Mouse (Mus musculus): Measurements from ENCODE around the gene Kcnj8. TPM values are rescaled to one million over a fixed set of nuclear protein-coding genes. Genes with fewer than 3 reads are reported as not detected.
A peak's percentile ranks its signal among the peaks of the same experiment; 100 is the strongest.

Gene Kcnj8
- 11.0 and 11.4 TPM in 2 replicates for polyA plus RNA-seq (2015; fragmentation: Nextera tagmentation; extraction: Ambion mirVana)

DNA sequence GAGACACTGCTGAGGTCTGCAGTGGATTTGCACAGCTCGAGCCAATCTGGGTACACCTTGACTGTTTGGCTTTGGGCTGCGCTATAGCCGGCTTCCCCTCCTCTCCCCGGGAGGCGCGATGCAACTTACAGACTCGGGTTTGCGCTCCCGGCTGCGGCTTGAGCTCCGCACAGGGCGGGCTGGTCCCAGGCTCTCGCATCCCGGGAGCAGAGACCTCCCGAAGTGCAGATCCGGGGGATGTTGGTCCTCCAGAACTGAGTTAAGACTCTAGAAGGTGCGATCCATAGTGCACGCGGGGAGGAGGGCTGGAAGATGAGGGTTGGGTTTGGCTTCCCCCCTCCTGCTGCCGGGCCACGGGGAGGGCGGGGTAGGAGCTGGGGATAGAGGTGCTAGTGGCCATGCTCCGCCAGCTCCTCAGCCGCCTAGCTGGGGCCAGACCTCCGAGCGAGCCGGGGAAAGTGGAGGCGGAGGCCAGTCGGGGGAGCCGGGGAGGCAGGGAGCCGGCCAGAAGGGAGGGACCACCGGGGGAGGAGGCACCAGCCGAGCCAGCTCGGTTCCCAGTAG, at the start of gene Kcnj8:
TSS of gene Kcnj8 (minus strand) at position 560 of the 564 bp plus-strand sequence.
- WGBS = 2% methylated on average over 34 of the region's 34 CpGs
- Histone ChIP-seq H3K27me3 (peaks cover 64% of the 10 kb centered on the region), H3K4me1 (replicated peaks) (peaks cover 25% of the 10 kb centered on the region), H3K9ac (replicated peaks) (peak within 1 kb of the TSS; percentile 53), H3K36me3 (no peaks in the 10 kb centered on the region), H3K9me3 (no peaks in the 10 kb centered on the region), H3K4me2 (replicated peaks) (peak within 1 kb of the TSS; percentile 90), H3K4me3 (replicated peaks) (peak within 1 kb of the TSS; percentile 45), H3K27ac (no peak within 1 kb of the TSS)
- ATAC-seq = peak; percentile 95

DNA sequence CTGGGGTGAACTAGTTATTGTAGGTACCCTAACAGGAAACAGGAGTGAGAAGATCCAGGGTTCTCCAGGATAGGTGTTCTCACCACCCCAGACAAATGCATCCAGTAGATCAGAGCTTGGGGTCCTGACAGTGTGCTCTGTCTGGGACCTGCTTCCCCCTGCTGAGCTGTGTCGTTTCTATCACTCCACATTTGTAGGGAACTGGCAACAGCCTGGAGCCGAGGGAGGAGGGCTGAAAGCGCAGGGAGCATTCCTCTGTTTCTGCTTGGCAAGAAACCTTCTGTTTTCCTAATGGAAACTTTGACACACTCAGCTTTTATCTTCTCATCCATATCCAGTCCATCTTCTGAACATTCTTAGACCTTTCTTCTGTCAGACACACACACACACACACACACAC, 45.2 kb upstream of the Kcnj8 start:
- no peaks in the 10 kb centered on the region for H3K9me3 ChIP-seq
- no peaks in the 10 kb centered on the region for H3K36me3 ChIP-seq
- H3K4me2 ChIP-seq (replicated peaks) = no peak overlapping the region
- H3K27ac ChIP-seq = no peak overlapping the region
- no peaks in the 10 kb centered on the region for H3K4me1 ChIP-seq (replicated peaks)
- no peak overlapping the region for H3K9ac ChIP-seq (replicated peaks)
- H3K4me3 ChIP-seq (replicated peaks) = no peak overlapping the region
- no peak for ATAC-seq
- H3K27me3 ChIP-seq = no peaks in the 10 kb centered on the region
- 44% methylated on average over 3 of the region's 3 CpGs for WGBS

DNA sequence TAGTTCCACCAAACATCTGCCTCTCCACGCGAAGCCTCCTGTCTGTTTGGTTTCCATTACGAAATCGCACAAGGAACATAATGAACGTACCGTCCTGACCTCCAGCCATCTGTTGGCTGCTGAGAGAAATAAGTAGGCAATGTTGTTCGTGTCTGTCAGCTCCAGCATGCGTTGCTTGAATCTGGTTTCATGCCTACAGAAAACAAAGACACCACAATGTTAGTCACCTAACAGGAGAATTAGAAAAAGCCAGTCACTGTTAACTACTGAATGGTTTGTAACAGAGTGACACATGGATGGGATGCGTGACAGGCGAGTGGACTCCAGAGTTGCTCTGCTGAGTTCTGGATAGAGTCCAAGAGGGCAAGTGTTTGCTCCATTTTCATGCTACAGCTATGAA, 42.9 kb upstream of the Kcnj8 start:
- ATAC-seq = no peak
- Histone ChIP-seq H3K9ac (replicated peaks) (no peak overlapping the region), H3K9me3 (no peaks in the 10 kb centered on the region)

DNA sequence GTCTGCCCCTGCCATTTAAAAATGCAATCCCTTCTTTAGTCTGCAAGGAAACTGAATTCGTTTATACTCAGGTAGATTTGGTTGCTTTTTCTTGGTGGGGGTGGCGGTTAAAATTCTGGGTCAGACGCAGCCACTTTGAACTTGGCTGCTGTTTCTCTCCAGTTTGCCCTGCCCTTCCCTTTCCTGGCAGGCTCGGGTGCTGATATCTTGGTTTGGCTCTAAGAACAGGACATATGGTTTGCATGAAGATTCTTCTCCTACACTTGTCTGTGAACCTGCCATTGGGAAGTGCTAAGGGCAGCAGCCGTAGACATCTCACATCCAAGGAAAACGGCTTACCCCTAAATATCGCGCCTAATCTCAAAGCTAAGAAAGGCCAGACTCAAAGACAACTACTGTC, 41.0 kb upstream of the Kcnj8 start:
- ATAC-seq = no peak
- no peaks in the 10 kb centered on the region for H3K27me3 ChIP-seq
- no peak overlapping the region for H3K27ac ChIP-seq
- WGBS = 90% methylated on average over 8 of the region's 8 CpGs
- no peak overlapping the region for H3K4me2 ChIP-seq (replicated peaks)
- no peak overlapping the region for H3K4me3 ChIP-seq (replicated peaks)
- no peak overlapping the region for H3K9ac ChIP-seq (replicated peaks)
- no peaks in the 10 kb centered on the region for H3K4me1 ChIP-seq (replicated peaks)
- H3K9me3 ChIP-seq = no peaks in the 10 kb centered on the region
- H3K36me3 ChIP-seq = no peaks in the 10 kb centered on the region

More for the DNA sequence above, 42.9 kb upstream of the Kcnj8 start:
- Histone ChIP-seq H3K27ac (no peak overlapping the region), H3K36me3 (no peaks in the 10 kb centered on the region), H3K4me3 (replicated peaks) (no peak overlapping the region), H3K4me2 (replicated peaks) (no peak overlapping the region), H3K4me1 (replicated peaks) (no peaks in the 10 kb centered on the region), H3K27me3 (no peaks in the 10 kb centered on the region)
- WGBS = 87% methylated on average over 10 of the region's 10 CpGs

DNA sequence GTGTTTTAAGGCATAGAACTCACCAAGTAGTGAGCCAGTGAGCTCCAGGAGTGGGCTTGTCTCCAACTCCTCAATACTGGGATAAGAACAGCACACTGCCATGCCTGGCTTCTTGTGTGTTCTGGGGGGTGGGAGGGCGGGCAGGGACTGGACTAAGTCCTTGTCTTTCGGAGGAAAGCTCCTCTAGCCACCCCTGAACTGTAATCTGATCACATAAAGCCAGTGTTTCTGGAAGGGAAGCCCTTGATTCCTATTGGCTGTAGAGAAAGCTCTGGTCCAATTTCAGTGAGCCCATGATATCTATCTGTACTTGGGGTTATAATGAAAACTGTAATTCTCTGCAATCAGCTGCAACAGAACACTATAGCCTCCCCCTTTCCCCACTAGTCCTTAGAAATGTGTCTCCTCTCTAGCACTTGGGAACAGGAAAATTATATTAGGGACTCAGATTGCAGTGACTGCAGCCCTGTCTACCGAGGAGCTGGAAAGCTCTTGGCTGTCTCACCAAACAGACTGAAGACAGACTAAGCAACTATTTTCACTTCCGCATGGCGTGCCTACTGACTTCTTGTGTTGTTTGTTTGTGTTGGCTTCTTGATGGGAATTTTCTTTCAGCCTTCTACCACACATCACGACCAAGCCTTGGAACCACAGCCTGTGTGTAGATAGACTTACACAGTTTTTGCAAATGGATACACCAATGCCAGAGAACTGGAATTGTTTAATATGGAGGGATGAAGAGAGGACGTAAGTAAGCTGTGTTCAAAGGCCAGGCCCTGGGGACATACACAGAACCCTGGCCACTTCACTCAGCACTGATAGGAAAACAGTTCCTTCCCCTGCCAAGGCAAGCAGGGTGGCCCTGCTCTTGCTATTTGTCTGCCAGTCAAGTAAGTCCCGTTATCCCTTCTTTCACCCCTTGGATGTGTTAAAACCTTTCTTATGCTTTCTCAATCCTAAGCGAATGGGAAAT, 38.3 kb upstream of the Kcnj8 start:
- Histone ChIP-seq H3K27ac (no peak overlapping the region), H3K27me3 (no peaks in the 10 kb centered on the region), H3K9me3 (no peaks in the 10 kb centered on the region), H3K4me3 (replicated peaks) (no peak overlapping the region), H3K4me1 (replicated peaks) (no peaks in the 10 kb centered on the region), H3K9ac (replicated peaks) (no peak overlapping the region), H3K36me3 (no peaks in the 10 kb centered on the region), H3K4me2 (replicated peaks) (no peak overlapping the region)
- WGBS = 70% methylated on average over 9 of the region's 9 CpGs
- no peak for ATAC-seq

DNA sequence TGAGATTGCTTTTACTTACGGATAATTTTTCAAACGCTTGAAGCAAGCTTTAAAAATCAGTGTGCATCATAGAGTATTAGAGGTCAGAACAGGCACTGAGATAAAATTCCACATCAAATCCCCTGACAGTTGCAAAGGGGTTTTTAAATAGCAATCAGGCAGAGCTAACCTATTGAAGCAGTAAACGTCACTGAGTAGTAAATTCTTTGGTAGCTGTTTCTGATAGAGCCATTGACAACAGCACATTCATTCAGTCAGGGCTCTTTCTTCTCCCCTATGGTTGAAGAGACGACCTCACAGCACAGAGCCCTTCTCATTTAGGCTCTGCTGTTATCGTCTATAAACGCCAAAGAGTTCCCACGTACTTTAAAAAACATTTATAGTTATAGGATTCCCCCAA, 35.7 kb upstream of the Kcnj8 start:
- H3K27ac ChIP-seq = no peak overlapping the region
- 69% methylated on average over 7 of the region's 7 CpGs for WGBS
- no peak for ATAC-seq
- H3K4me3 ChIP-seq (replicated peaks) = no peak overlapping the region
- no peak overlapping the region for H3K4me2 ChIP-seq (replicated peaks)
- H3K27me3 ChIP-seq = no peaks in the 10 kb centered on the region
- H3K9ac ChIP-seq (replicated peaks) = no peak overlapping the region
- no peaks in the 10 kb centered on the region for H3K36me3 ChIP-seq
- H3K9me3 ChIP-seq = no peaks in the 10 kb centered on the region
- no peaks in the 10 kb centered on the region for H3K4me1 ChIP-seq (replicated peaks)

DNA sequence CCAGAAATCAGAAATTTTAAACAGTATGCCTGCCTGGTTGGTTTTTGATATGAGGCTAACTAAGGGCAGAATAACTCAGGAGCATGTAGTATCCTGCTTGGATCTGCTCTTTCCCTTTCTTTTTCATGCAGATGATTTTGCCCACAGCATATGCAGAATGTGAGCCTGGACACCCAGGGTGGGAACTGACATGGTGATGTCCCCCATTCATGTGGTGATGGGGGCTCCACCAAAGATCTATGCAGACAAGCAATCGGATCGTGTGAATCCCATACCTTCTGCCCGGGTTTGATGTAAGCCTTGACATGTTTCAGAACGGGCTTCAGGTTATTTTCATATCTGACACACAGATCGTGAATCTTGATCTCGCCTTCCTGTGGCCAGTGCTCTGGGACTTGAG, 31.4 kb upstream of the Kcnj8 start:
- H3K4me3 ChIP-seq (replicated peaks) = no peak overlapping the region
- H3K9me3 ChIP-seq = no peaks in the 10 kb centered on the region
- H3K27ac ChIP-seq = no peak overlapping the region
- 69% methylated on average over 6 of the region's 6 CpGs for WGBS
- H3K4me1 ChIP-seq (replicated peaks) = no peaks in the 10 kb centered on the region
- no peaks in the 10 kb centered on the region for H3K36me3 ChIP-seq
- H3K27me3 ChIP-seq = no peaks in the 10 kb centered on the region
- no peak for ATAC-seq
- H3K4me2 ChIP-seq (replicated peaks) = no peak overlapping the region
- H3K9ac ChIP-seq (replicated peaks) = no peak overlapping the region

DNA sequence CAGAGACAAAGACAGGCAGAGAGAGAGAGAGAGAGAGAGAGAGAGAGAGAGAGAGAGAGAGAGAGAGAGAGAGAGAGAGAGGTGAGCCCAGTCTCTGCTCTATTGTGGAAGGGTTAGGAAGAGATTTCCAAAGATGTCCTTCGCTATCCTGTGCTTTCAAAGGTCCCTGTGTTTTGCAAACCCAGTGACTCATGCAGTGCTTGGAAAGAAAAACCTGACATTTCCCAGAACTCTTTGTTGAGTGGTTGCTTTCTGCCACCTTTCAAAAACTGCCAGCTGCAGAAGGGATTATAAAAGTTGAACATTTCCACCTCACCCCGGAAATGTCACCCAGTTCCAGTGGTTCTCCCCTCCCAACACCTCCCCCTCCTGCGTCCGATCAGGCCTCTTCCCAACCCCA, 7.4 kb upstream of the Kcnj8 start:
- H3K4me2 ChIP-seq (replicated peaks) = no peak overlapping the region
- ATAC-seq = no peak
- H3K9ac ChIP-seq (replicated peaks) = no peak overlapping the region
- WGBS = 85% methylated on average over 4 of the region's 4 CpGs
- H3K27me3 ChIP-seq = 0 out of 2 replicates have a peak, but pooled peaks cover 3% of the 10 kb centered on the region
- H3K9me3 ChIP-seq = no peaks in the 10 kb centered on the region
- no peaks in the 10 kb centered on the region for H3K4me1 ChIP-seq (replicated peaks)
- H3K36me3 ChIP-seq = no peaks in the 10 kb centered on the region
- H3K27ac ChIP-seq = no peak overlapping the region
- no peak overlapping the region for H3K4me3 ChIP-seq (replicated peaks)

DNA sequence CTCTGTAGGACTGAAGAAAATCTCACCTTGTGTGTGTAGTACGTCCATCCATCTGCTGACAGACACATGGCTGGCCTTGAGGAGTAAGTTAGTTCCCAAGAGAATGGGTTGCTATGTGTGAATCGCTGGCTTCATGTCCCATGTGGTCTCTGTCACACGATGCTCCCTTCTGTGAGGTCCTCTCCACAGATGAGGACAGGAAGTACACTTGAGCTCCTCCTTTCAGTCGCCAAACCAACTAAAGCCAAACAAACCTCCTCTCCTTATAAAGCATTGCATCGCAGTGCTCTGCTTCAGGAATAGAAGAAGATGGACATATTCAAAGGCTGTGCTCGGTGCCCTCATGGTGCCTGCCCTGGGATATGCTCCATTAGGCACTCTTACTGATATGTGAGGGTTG, 6.4 kb upstream of the Kcnj8 start:
- H3K27me3 ChIP-seq = peaks cover 12% of the 10 kb centered on the region
- H3K27ac ChIP-seq = no peak overlapping the region
- H3K36me3 ChIP-seq = no peaks in the 10 kb centered on the region
- no peaks in the 10 kb centered on the region for H3K4me1 ChIP-seq (replicated peaks)
- H3K9me3 ChIP-seq = no peaks in the 10 kb centered on the region
- no peak overlapping the region for H3K4me2 ChIP-seq (replicated peaks)
- no peak overlapping the region for H3K4me3 ChIP-seq (replicated peaks)
- no peak for ATAC-seq
- H3K9ac ChIP-seq (replicated peaks) = no peak overlapping the region
- WGBS = 90% methylated on average over 6 of the region's 6 CpGs

DNA sequence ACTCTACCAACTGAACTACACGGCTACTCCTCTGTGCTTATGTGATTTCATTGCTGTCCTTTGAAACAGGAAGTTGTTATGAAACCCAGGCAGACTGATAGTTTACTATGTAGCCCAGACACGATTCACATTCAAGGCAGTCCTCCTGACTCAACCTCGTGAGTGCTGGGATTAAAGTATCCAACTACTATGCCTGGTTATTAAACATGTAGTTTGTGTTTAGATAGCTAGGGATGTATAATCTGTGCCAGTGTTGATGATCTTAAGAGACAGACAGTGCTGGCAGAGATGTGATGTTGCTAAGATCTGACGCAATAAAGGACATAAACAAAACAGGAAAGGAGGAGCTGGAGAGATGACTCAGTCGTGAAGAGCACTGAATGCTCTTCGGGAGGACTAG, 1.5 kb upstream of the Kcnj8 start:
- 66% methylated on average over 6 of the region's 6 CpGs for WGBS
- peaks cover 57% of the 10 kb centered on the region for H3K27me3 ChIP-seq

DNA sequence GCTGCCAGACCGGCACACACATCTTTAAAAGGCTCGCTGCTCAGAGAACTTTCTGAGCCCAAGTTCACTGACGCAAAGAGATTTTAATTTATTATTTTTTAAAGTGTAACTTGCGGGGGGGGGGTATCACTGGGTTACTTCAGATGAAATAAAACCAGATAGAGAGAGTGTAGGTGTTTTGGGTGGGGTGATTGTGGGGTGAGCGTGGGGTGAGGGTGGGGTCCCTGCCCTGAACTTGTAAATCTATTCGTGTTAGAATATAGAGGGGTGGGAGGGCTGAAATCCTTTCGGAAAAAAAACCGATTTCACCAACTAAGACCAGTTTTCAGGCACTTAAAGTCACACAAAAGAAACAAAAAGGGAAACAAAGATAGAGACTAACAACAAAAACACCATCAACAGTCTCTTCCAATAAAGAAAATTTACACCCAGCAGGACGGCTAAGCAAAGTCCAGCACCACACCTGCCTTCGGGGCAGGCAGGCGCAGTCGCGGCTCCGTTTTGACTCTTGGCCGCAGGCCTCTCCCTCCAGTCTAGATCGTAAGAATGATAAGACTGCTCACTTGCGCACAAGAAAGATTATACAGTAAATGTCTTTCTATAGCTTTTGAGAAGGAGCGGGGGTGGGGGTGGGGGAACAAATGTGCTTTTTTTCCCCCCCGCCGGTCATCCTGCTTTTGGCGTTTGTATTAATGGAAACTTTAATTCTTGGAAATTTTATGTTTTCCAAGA, 381 bp upstream of the Kcnj8 start:
- H3K4me2 ChIP-seq (replicated peaks) = peak overlapping the region; percentile 90
- H3K27me3 ChIP-seq = peaks cover 64% of the 10 kb centered on the region
- 4% methylated on average over 21 of the region's 21 CpGs for WGBS
- H3K27ac ChIP-seq = no peak overlapping the region
- peak; percentile 64 for ATAC-seq
- H3K4me1 ChIP-seq (replicated peaks) = peaks cover 25% of the 10 kb centered on the region
- H3K36me3 ChIP-seq = no peaks in the 10 kb centered on the region
- peak overlapping the region; percentile 53 for H3K9ac ChIP-seq (replicated peaks)
- H3K9me3 ChIP-seq = no peaks in the 10 kb centered on the region
- peak overlapping the region; percentile 45 for H3K4me3 ChIP-seq (replicated peaks)

More for the DNA sequence above, 1.5 kb upstream of the Kcnj8 start:
- Histone ChIP-seq H3K4me1 (replicated peaks) (peaks cover 23% of the 10 kb centered on the region), H3K9me3 (no peaks in the 10 kb centered on the region), H3K9ac (replicated peaks) (no peak overlapping the region), H3K27ac (no peak overlapping the region), H3K4me2 (replicated peaks) (no peak overlapping the region), H3K36me3 (no peaks in the 10 kb centered on the region), H3K4me3 (replicated peaks) (no peak overlapping the region)
- ATAC-seq = no peak
